8 mouse cellular contexts compared by ENCODE assay signal in the genomic region with DNA sequence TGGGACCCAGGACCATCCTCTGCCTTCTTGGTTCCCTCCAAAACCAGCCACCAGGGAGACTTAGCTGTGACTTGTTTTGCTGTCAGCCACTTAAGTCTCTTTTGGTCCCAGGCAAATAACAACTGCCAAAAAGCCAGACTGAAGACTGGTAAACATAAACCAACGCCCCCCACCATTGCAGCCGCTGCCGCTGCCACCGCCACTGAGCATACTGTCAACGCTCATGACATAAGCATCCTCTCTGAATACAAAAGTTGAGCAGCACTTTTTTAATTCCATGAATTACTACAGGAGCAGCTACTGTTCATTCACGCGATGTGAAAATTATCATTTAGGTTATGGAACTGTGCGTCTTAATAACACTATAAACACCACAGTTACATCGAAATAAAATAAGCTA. TPM values are rescaled to one million over a fixed set of nuclear protein-coding genes. Genes with fewer than 3 reads are reported as not detected.
DNase-seq lines count a peak whose midpoint lies in the region; ATAC-seq lines count a peak whose summit lies in the region.

No protein-coding gene starts in this region.

- H3K4me2 ChIP-seq in kidney, embryonic 15.5 days: peak overlapping the region; percentile 76
- peak overlapping the region; percentile 74 for H3K4me2 ChIP-seq in embryonic facial prominence, embryonic 11.5 days (ENCODE audit: low read depth, low read length)
- H3K4me2 ChIP-seq in intestine, embryonic 14.5 days (ENCODE audit: low read length): peak overlapping the region; percentile 77
- H3K4me2 ChIP-seq in neural tube, embryonic 13.5 days: peak overlapping the region; percentile 82

- H3K9me3 ChIP-seq in kidney, embryonic 15.5 days (replicated peaks): no peaks in the 10 kb centered on the region
- no peaks in the 10 kb centered on the region for H3K9me3 ChIP-seq in embryonic facial prominence, embryonic 11.5 days (replicated peaks; ENCODE audit: control insufficient read depth, low read length)
- H3K9me3 ChIP-seq in intestine, embryonic 14.5 days (ENCODE audit: control insufficient read depth, low read length): no peaks in the 10 kb centered on the region
- H3K9me3 ChIP-seq in neural tube, embryonic 13.5 days: no peaks in the 10 kb centered on the region

- peak overlapping the region; percentile 87; the same call in 1 of the 2 replicates for H3K9ac ChIP-seq in kidney, embryonic 15.5 days
- H3K9ac ChIP-seq in embryonic facial prominence, embryonic 11.5 days (replicated peaks; ENCODE audit: low read length): no peak overlapping the region
- no peak overlapping the region for H3K9ac ChIP-seq in intestine, embryonic 14.5 days (ENCODE audit: low read length)
- no peak overlapping the region for H3K9ac ChIP-seq in neural tube, embryonic 13.5 days

- H3K36me3 ChIP-seq in kidney, embryonic 15.5 days: 0 out of 2 replicates have a peak, but pooled peaks cover 6% of the 10 kb centered on the region
- H3K36me3 ChIP-seq in embryonic facial prominence, embryonic 11.5 days (replicated peaks; ENCODE audit: control insufficient read depth, insufficient read depth, low read depth, low read length): no peaks in the 10 kb centered on the region
- H3K36me3 ChIP-seq in intestine, embryonic 14.5 days (ENCODE audit: control insufficient read depth, insufficient read depth, low read length): no peaks in the 10 kb centered on the region
- no peaks in the 10 kb centered on the region for H3K36me3 ChIP-seq in neural tube, embryonic 13.5 days

- 22% methylated on average over 9 of the region's 9 CpGs for WGBS in kidney, embryonic 15.5 days
- 28% methylated on average over 9 of the region's 9 CpGs for WGBS in embryonic facial prominence, embryonic 11.5 days
- 20% methylated on average over 9 of the region's 9 CpGs for WGBS in intestine, embryonic 14.5 days
- WGBS in neural tube, embryonic 13.5 days: 22% methylated on average over 9 of the region's 9 CpGs

- no peak for ATAC-seq in kidney, embryonic 15.5 days (replicated peaks; ENCODE audit: low FRiP score)
- no peak for ATAC-seq in embryonic facial prominence, embryonic 11.5 days (replicated peaks; ENCODE audit: insufficient number of reproducible peaks, low FRiP score, low TSS enrichment, low read depth)
- ATAC-seq in intestine, embryonic 14.5 days (replicated peaks; ENCODE audit: low FRiP score, low TSS enrichment, low read depth): no peak
- ATAC-seq in neural tube, embryonic 13.5 days (ENCODE audit: low read depth): no peak

- no peaks in the 10 kb centered on the region for H3K27me3 ChIP-seq in kidney, embryonic 15.5 days
- H3K27me3 ChIP-seq in embryonic facial prominence, embryonic 11.5 days (ENCODE audit: control insufficient read depth, insufficient read depth, low read length): no peaks in the 10 kb centered on the region
- no peaks in the 10 kb centered on the region for H3K27me3 ChIP-seq in intestine, embryonic 14.5 days (replicated peaks; ENCODE audit: control insufficient read depth, insufficient read depth, low read length)
- H3K27me3 ChIP-seq in neural tube, embryonic 13.5 days: peaks cover 18% of the 10 kb centered on the region; the same call in 1 of the 2 replicates

- peak overlapping the region; percentile 81 for H3K4me3 ChIP-seq in kidney, embryonic 15.5 days (replicated peaks)
- H3K4me3 ChIP-seq in embryonic facial prominence, embryonic 11.5 days (ENCODE audit: low read depth, low read length): peak overlapping the region; percentile 88
- H3K4me3 ChIP-seq in intestine, embryonic 14.5 days (ENCODE audit: low read depth, low read length): peak overlapping the region; percentile 74
- H3K4me3 ChIP-seq in neural tube, embryonic 13.5 days: peak overlapping the region; percentile 76

- peaks cover 23% of the 10 kb centered on the region for H3K4me1 ChIP-seq in kidney, embryonic 15.5 days
- H3K4me1 ChIP-seq in embryonic facial prominence, embryonic 11.5 days (ENCODE audit: control insufficient read depth, insufficient read depth, low read length): peaks cover 3% of the 10 kb centered on the region; the same call in 1 of the 2 replicates
- H3K4me1 ChIP-seq in intestine, embryonic 14.5 days (replicated peaks; ENCODE audit: control insufficient read depth, insufficient read depth, low read length): peaks cover 8% of the 10 kb centered on the region
- peaks cover 27% of the 10 kb centered on the region for H3K4me1 ChIP-seq in neural tube, embryonic 13.5 days (replicated peaks)

- no peak overlapping the region for H3K27ac ChIP-seq in kidney, embryonic 15.5 days
- no peak overlapping the region for H3K27ac ChIP-seq in embryonic facial prominence, embryonic 11.5 days (replicated peaks; ENCODE audit: low read depth, low read length)
- no peak overlapping the region for H3K27ac ChIP-seq in intestine, embryonic 14.5 days (ENCODE audit: low read depth)
- H3K27ac ChIP-seq in neural tube, embryonic 13.5 days (replicated peaks): no peak overlapping the region

- DNase-seq in kidney, postnatal 25 days: no peak
- DNase-seq in embryonic facial prominence, embryonic 11.5 days (ENCODE audit: low spot score): peak; percentile 6
- no peak for DNase-seq in intestine, embryonic 14.5 days (ENCODE audit: low spot score)
- no peak for DNase-seq in urinary bladder, postnatal 10 days (ENCODE audit: low spot score)
- DNase-seq in urinary bladder, adult 18-20 months (ENCODE audit: low spot score in 2 of 2): no peak
- DNase-seq in left cerebral cortex, adult 9 months (ENCODE audit: low spot score in 2 of 2): no peak

RNA-seq across cellular contexts. Expression of a gene that starts 1.6 kb away (rescaled TPM):
- polyA plus RNA-seq in kidney, embryonic 15.5 days (2015; fragmentation: Nextera tagmentation; extraction: Ambion mirVana): 36.0 and 39.9 TPM in 2 replicates
- 28.0 and 32.2 TPM in 2 replicates for polyA plus RNA-seq in embryonic facial prominence, embryonic 11.5 days (2014; fragmentation: Nextera tagmentation; extraction: Ambion mirVana)
- 31.1 and 31.9 TPM in 2 replicates for polyA plus RNA-seq in intestine, embryonic 14.5 days (2014; fragmentation: Nextera tagmentation; extraction: Ambion mirVana)
- polyA plus RNA-seq in neural tube, embryonic 13.5 days (2015; fragmentation: Nextera tagmentation; extraction: Ambion mirVana): 17.7 TPM in 2 replicates
